In genomic region chr12:78209856-78210255, GRCm38 (mm10) we compare ENCODE assay signal across 24 mouse cellular contexts. TPM values are rescaled to one million over a fixed set of nuclear protein-coding genes. Genes with fewer than 3 reads are reported as not detected.
"Had no signal": no experiment of that assay in that cellular context is flagged by ENCODE, and none has a peak within 500 bp of the region (broad histone marks: within the 10 kb centered on the region; RNA-seq: fewer than 3 reads in every experiment).

No protein-coding gene starts in this region.

- H3K4me2 ChIP-seq: neural tube, embryonic 13.5 days; neural tube, embryonic 15.5 days; stomach, embryonic 15.5 days had no signal

- H3K9me3 ChIP-seq: neural tube, embryonic 13.5 days; neural tube, embryonic 15.5 days; stomach, embryonic 15.5 days had no signal

- H3K27ac ChIP-seq: neural tube, embryonic 13.5 days; neural tube, embryonic 15.5 days; stomach, embryonic 15.5 days; stomach, postnatal 0 days had no signal

- H3K4me1 ChIP-seq: neural tube, embryonic 13.5 days; stomach, embryonic 15.5 days had no signal

- DNase-seq: retina, postnatal 1 day; right cerebral cortex, adult 18-20 months; right cerebral cortex, postnatal 14 days; right cerebral cortex, postnatal 25 days; right cerebral cortex, postnatal 4 days; spleen, adult 18-20 months; thymus, adult 18-20 months; thymus, adult 2 months; thymus, postnatal 14 days; thymus, postnatal 25 days; thymus, postnatal 36 days; thymus, postnatal 4 days had no signal

- H3K9ac ChIP-seq: neural tube, embryonic 13.5 days; neural tube, embryonic 15.5 days; stomach, embryonic 15.5 days had no signal

- H3K36me3 ChIP-seq: neural tube, embryonic 13.5 days; neural tube, embryonic 15.5 days; stomach, embryonic 15.5 days had no signal

- H3K4me3 ChIP-seq: neural tube, embryonic 13.5 days; neural tube, embryonic 15.5 days; stomach, embryonic 15.5 days had no signal

- H3K27me3 ChIP-seq: neural tube, embryonic 13.5 days; neural tube, embryonic 15.5 days; stomach, embryonic 15.5 days had no signal

RNA-seq across cellular contexts. Expression of gene Gm6657, which starts 15.8 kb away (rescaled TPM):
- total RNA-seq: neutrophil, adult 5-6 weeks had no signal
- polyA plus RNA-seq: neural tube, embryonic 13.5 days; neural tube, embryonic 14.5 days; neural tube, embryonic 15.5 days; small intestine, adult 2 months; spleen, adult 2 months; stomach, embryonic 14.5 days; stomach, embryonic 15.5 days; stomach, embryonic 16.5 days; stomach, postnatal 0 days; thymus, adult 2 months; thymus, postnatal 0 days; urinary bladder, adult 2 months had no signal
